Mouse (Mus musculus) intestine, embryonic 16.5 days (tissue): ENCODE data around the gene Dgat2. TPM values are rescaled to one million over a fixed set of nuclear protein-coding genes. Genes with fewer than 3 reads are reported as not detected.

Source experiments
- ATAC-seq: fragments of 200-750 bp; cut with Nextera tagmentation; 2 replicates; pipeline ENCODE4 v1.8.0; 2017; ENCODE audit warnings: moderate TSS enrichment, moderate library complexity
- H3K27ac ChIP-seq: fragments of 300-500 bp; sonication (generic); 2 replicates; pipeline ENCODE4 v1.5.1; 2014; ENCODE audit warnings: mild to moderate bottlenecking, low read length
- H3K27me3 ChIP-seq: fragments of 300-500 bp; sonication (generic); replicated peaks from 2 replicates; pipeline ENCODE4 v1.6.1; 2014; ENCODE audit warnings: low read length, control low read depth, mixed read lengths; ENCODE audit not compliant: control insufficient read depth, insufficient read depth
- H3K36me3 ChIP-seq: fragments of 300-500 bp; sonication (generic); 2 replicates; pipeline ENCODE4 v1.6.1; 2014; ENCODE audit warnings: low read length, control low read depth; ENCODE audit not compliant: control insufficient read depth, insufficient read depth
- H3K4me1 ChIP-seq: fragments of 300-500 bp; sonication (generic); 2 replicates; pipeline ENCODE4 v1.6.1; 2014; ENCODE audit warnings: low read length, control low read depth, mixed read lengths; ENCODE audit not compliant: control insufficient read depth, insufficient read depth
- H3K4me2 ChIP-seq: fragments of 300-500 bp; sonication (generic); 2 replicates; pipeline ENCODE4 v1.6.1; 2014; ENCODE audit warnings: low read depth, low read length, control low read depth
- H3K4me3 ChIP-seq: fragments of 300-500 bp; sonication (generic); 2 replicates; pipeline ENCODE4 v1.5.1; 2014; ENCODE audit warnings: mild to moderate bottlenecking, low read length
- H3K9ac ChIP-seq: fragments of 300-500 bp; sonication (generic); 2 replicates; pipeline ENCODE4 v1.6.1; 2014; ENCODE audit warnings: low read depth, low read length
- H3K9me3 ChIP-seq: fragments of 300-500 bp; sonication (generic); 2 replicates; pipeline ENCODE4 v1.6.1; 2016; ENCODE audit warnings: low read length, control low read depth; ENCODE audit not compliant: control insufficient read depth
- WGBS: fragments of 180-500 bp; shearing (Covaris S2); extraction: QIAGEN DNeasy Blood & Tissue Kit; methylation state at CpG from one replicate; pipeline ENCODE4 v1.1.7; 2014; 5-methylcytosine and 5-hydroxymethylcytosine counted together
- polyA plus RNA-seq: library from polyadenylated mRNA; unstranded; fragments of >200 nt; fragmentation: Nextera tagmentation; extraction: Ambion mirVana; gene quantifications from 2 replicates; pipeline ENCODE4 v1.2.1, GENCODE M21; 2015

Gene Dgat2
- polyA plus RNA-seq, 1 experiment from 2014 or later: 325 TPM

- ATAC-seq: no peak
- Histone ChIP-seq H3K4me3 (no peak overlapping the region), H3K9me3 (no peaks in the 10 kb centered on the region), H3K27me3 (no peaks in the 10 kb centered on the region), H3K4me1 (peaks cover 75% of the 10 kb centered on the region), H3K36me3 (no peaks in the 10 kb centered on the region), H3K9ac (peak overlapping the region; percentile 4; the same call in 1 of the 2 replicates), H3K4me2 (0 out of 2 replicates have a peak overlapping the region, but pooled peaks have one; percentile 9), H3K27ac (peak overlapping the region; percentile 89)
- 70% methylated on average over 7 of the region's 7 CpGs for WGBS
Measured at GRCm38 (mm10) chr7:99160995-99161394, 21.5 kb downstream of the Dgat2 start.

- no peak for ATAC-seq
- Histone ChIP-seq H3K4me3 (no peak overlapping the region), H3K9me3 (no peaks in the 10 kb centered on the region), H3K27me3 (no peaks in the 10 kb centered on the region), H3K4me1 (peaks cover 72% of the 10 kb centered on the region), H3K36me3 (no peaks in the 10 kb centered on the region), H3K27ac (no peak overlapping the region), H3K4me2 (no peak overlapping the region), H3K9ac (no peak overlapping the region)
- 87% methylated on average over 2 of the region's 2 CpGs for WGBS
Measured at GRCm38 (mm10) chr7:99159446-99159845, 23.1 kb downstream of the Dgat2 start.

GRCm38 (mm10) chr7:99158904-99159303, 23.6 kb downstream of the Dgat2 start:
- Histone ChIP-seq H3K4me3 (no peak overlapping the region), H3K27ac (no peak overlapping the region), H3K4me1 (peaks cover 69% of the 10 kb centered on the region), H3K27me3 (no peaks in the 10 kb centered on the region), H3K9ac (no peak overlapping the region), H3K4me2 (no peak overlapping the region), H3K9me3 (no peaks in the 10 kb centered on the region), H3K36me3 (no peaks in the 10 kb centered on the region)
- ATAC-seq: no peak
- WGBS: 79% methylated on average over 5 of the region's 5 CpGs

- Histone ChIP-seq H3K36me3 (no peaks in the 10 kb centered on the region), H3K27ac (peak overlapping the region; percentile 66), H3K4me3 (no peak overlapping the region), H3K4me2 (no peak overlapping the region), H3K9me3 (no peaks in the 10 kb centered on the region), H3K4me1 (peaks cover 60% of the 10 kb centered on the region), H3K9ac (no peak overlapping the region), H3K27me3 (no peaks in the 10 kb centered on the region)
- 75% methylated on average over 8 of the region's 8 CpGs for WGBS
- ATAC-seq: no peak
Measured at GRCm38 (mm10) chr7:99158011-99158410, 24.5 kb downstream of the Dgat2 start.

GRCm38 (mm10) chr7:99156737-99157136, 25.8 kb downstream of the Dgat2 start:
- ATAC-seq: no peak
- peak overlapping the region; percentile 66 for H3K27ac ChIP-seq
- H3K9me3 ChIP-seq: no peaks in the 10 kb centered on the region
- WGBS: 83% methylated on average over 10 of the region's 10 CpGs
- H3K9ac ChIP-seq: peak overlapping the region; percentile 64
- H3K27me3 ChIP-seq: no peaks in the 10 kb centered on the region
- H3K4me3 ChIP-seq: no peak overlapping the region
- H3K4me1 ChIP-seq: peaks cover 48% of the 10 kb centered on the region
- no peak overlapping the region for H3K4me2 ChIP-seq
- no peaks in the 10 kb centered on the region for H3K36me3 ChIP-seq

GRCm38 (mm10) chr7:99155311-99156289, 26.9 kb downstream of the Dgat2 start:
- ATAC-seq: peak; percentile 83
- Histone ChIP-seq H3K27ac (peak overlapping the region; percentile 85), H3K9ac (peak overlapping the region; percentile 64), H3K9me3 (no peaks in the 10 kb centered on the region), H3K4me1 (peaks cover 42% of the 10 kb centered on the region), H3K4me2 (peak overlapping the region; percentile 55), H3K4me3 (peak overlapping the region; percentile 25), H3K27me3 (no peaks in the 10 kb centered on the region), H3K36me3 (no peaks in the 10 kb centered on the region)
- 14% methylated on average over 17 of the region's 17 CpGs for WGBS

- Histone ChIP-seq H3K4me1 (peaks cover 36% of the 10 kb centered on the region), H3K27me3 (no peaks in the 10 kb centered on the region), H3K9ac (no peak overlapping the region), H3K4me2 (no peak overlapping the region), H3K9me3 (no peaks in the 10 kb centered on the region), H3K4me3 (no peak overlapping the region), H3K36me3 (no peaks in the 10 kb centered on the region), H3K27ac (no peak overlapping the region)
- WGBS: 54% methylated on average over 8 of the region's 8 CpGs
- ATAC-seq: peak; percentile 10
Measured at GRCm38 (mm10) chr7:99154648-99155151, 27.8 kb downstream of the Dgat2 start.

GRCm38 (mm10) chr7:99153686-99154202, 28.8 kb downstream of the Dgat2 start:
- Histone ChIP-seq H3K36me3 (no peaks in the 10 kb centered on the region), H3K27ac (no peak overlapping the region), H3K4me1 (peaks cover 31% of the 10 kb centered on the region), H3K27me3 (no peaks in the 10 kb centered on the region), H3K9me3 (no peaks in the 10 kb centered on the region), H3K9ac (no peak overlapping the region), H3K4me3 (no peak overlapping the region), H3K4me2 (no peak overlapping the region)
- WGBS: 92% methylated on average over 11 of the region's 11 CpGs
- no peak for ATAC-seq

GRCm38 (mm10) chr7:99152756-99153155, 29.8 kb downstream of the Dgat2 start:
- Histone ChIP-seq H3K27ac (no peak overlapping the region), H3K4me1 (peaks cover 27% of the 10 kb centered on the region), H3K36me3 (no peaks in the 10 kb centered on the region), H3K27me3 (no peaks in the 10 kb centered on the region), H3K9me3 (no peaks in the 10 kb centered on the region), H3K9ac (no peak overlapping the region), H3K4me2 (no peak overlapping the region), H3K4me3 (no peak overlapping the region)
- no peak for ATAC-seq
- WGBS: 82% methylated on average over 8 of the region's 8 CpGs
